Mouse (Mus musculus) bone marrow, adult 2 months (tissue): Measurements from ENCODE around the gene Syt3. TPM values are rescaled to one million over a fixed set of nuclear protein-coding genes. Genes with fewer than 3 reads are reported as not detected.

ENCODE experiments used
- H3K27ac ChIP-seq: fragments of 200-500 bp; 2 replicates; pipeline ENCODE4 v1.5.1; 2012; ENCODE audit warnings: low read depth, mild to moderate bottlenecking, control low read depth, inconsistent platforms, low read length; ENCODE audit not compliant: control insufficient read depth, poor library complexity, insufficient read depth
- H3K4me1 ChIP-seq: fragments of 200-500 bp; 2 replicates; pipeline ENCODE4 v1.6.1; 2011; ENCODE audit warnings: low read length; ENCODE audit not compliant: control insufficient read depth, insufficient read depth
- H3K4me3 ChIP-seq: fragments of 200-500 bp; replicated peaks from 2 replicates; pipeline ENCODE3; 2011; ENCODE audit warnings: mild to moderate bottlenecking, low read depth, low read length, control low read depth; ENCODE audit not compliant: control insufficient read depth
- CTCF ChIP-seq: fragments of 200-500 bp; IDR thresholded peaks from 2 replicates; pipeline ENCODE4 v1.5.1; 2011; ENCODE audit warnings: low read length, control low read depth; ENCODE audit not compliant: control insufficient read depth, insufficient read depth
- POLR2A ChIP-seq: fragments of 200-500 bp; IDR thresholded peaks from 2 replicates; pipeline ENCODE4 v1.6.1; 2011; ENCODE audit warnings: low read depth, mild to moderate bottlenecking, control low read depth, low read length, borderline replicate concordance; ENCODE audit not compliant: control insufficient read depth
- WGBS: fragments of 180-500 bp; shearing (Covaris S2); methylation state at CpG from one replicate; pipeline ENCODE4 v1.1.7; 2018; 5-methylcytosine and 5-hydroxymethylcytosine counted together
- polyA plus RNA-seq: library from polyadenylated mRNA; stranded (reverse); fragments of >200 nt; gene quantifications from 2 replicates; pipeline ENCODE4 v1.2.4, GENCODE M21; 2011; ENCODE audit warnings: low replicate concordance; ENCODE audit not compliant: missing spikeins, insufficient read depth, insufficient read length

The Syt3 gene
- polyA plus RNA-seq, 1 experiment, result not detected

DNA sequence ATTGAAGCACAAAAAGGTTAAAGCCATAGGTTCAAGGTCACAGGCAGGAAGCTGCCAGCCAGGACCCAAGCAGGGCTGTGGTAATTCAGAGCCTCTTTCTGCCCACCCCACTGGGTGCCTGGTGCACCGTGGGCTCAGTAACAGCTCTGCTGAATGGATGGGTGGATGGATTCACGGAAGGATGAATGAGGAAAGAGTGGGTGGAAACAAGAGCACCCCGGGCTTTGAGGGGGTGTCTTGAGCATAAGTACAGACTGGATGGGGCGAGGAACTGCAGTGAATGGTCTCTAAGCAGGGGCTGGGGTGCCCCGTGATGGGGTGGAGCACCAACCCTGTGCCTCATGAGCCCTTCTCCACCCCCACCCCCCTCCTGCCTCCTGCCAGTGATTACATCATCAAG, 42.2 kb upstream of the Syt3 start:
- 57% methylated on average over 5 of the region's 5 CpGs for WGBS
- TF ChIP-seq CTCF (no peak), POLR2A (no peak)

GRCm38 (mm10) chr7:44343459-44344015, 40.4 kb upstream of the Syt3 start:
- TF ChIP-seq CTCF (no peak), POLR2A (no peak)
- H3K4me3 ChIP-seq, result no peak overlapping the region
- WGBS, result 26% methylated on average over 11 of the region's 11 CpGs

More for the DNA sequence above, 42.2 kb upstream of the Syt3 start:
- H3K4me1 ChIP-seq, result no peaks in the 10 kb centered on the region
- no peak overlapping the region for H3K4me3 ChIP-seq
- H3K27ac ChIP-seq, result no peak overlapping the region

GRCm38 (mm10) chr7:44344622-44345021, 39.3 kb upstream of the Syt3 start:
- WGBS, result 19% methylated on average over 12 of the region's 12 CpGs
- Histone ChIP-seq H3K27ac (no peak overlapping the region), H3K4me1 (peaks cover 2% of the 10 kb centered on the region; the same call in 1 of the 2 replicates), H3K4me3 (peak overlapping the region; percentile 50)
- TF ChIP-seq POLR2A (no peak), CTCF (no peak)

More at GRCm38 (mm10) chr7:44343459-44344015, 40.4 kb upstream of the Syt3 start:
- H3K4me1 ChIP-seq, result peaks cover 2% of the 10 kb centered on the region; the same call in 1 of the 2 replicates
- H3K27ac ChIP-seq, result no peak overlapping the region

DNA sequence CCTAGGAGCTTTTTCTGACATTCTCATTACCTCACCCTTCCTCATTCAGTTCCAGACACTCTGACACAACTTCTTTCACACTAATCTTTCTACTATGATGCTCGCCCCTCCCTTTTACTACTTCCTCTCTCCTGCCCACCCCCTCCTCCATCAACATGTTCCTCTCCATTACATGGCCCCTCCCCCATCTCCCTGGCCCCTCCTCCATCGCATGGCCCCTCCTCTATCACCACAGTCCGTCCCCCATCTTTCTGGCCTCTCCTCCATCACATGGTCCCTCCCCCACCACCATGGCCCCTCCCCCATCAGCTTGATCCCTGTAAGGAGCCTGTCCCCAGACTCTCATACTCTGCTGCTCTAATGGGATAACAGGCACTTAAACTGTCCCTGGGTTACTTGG, 34.9 kb upstream of the Syt3 start:
- 2% methylated on average over 3 of the region's 3 CpGs for WGBS
- Histone ChIP-seq H3K4me1 (peaks cover 2% of the 10 kb centered on the region; the same call in 1 of the 2 replicates), H3K27ac (no peak overlapping the region), H3K4me3 (no peak overlapping the region)
- TF ChIP-seq CTCF (no peak), POLR2A (no peak)

GRCm38 (mm10) chr7:44350957-44351711, 32.8 kb upstream of the Syt3 start:
- TF ChIP-seq POLR2A (no peak), CTCF (peak; percentile 50)
- Histone ChIP-seq H3K27ac (no peak overlapping the region), H3K4me3 (no peak overlapping the region), H3K4me1 (peaks cover 2% of the 10 kb centered on the region; the same call in 1 of the 2 replicates)
- WGBS, result 5% methylated on average over 25 of the region's 25 CpGs

- Histone ChIP-seq H3K4me3 (no peak overlapping the region), H3K27ac (no peak overlapping the region), H3K4me1 (peaks cover 2% of the 10 kb centered on the region; the same call in 1 of the 2 replicates)
- 8% methylated on average over 69 of the region's 71 CpGs for WGBS
- TF ChIP-seq CTCF, result no peak
- TF ChIP-seq POLR2A, result no peak
Measured at GRCm38 (mm10) chr7:44351881-44352749, 31.8 kb upstream of the Syt3 start.

GRCm38 (mm10) chr7:44352750-44353600, 30.9 kb upstream of the Syt3 start:
- 6% methylated on average over 71 of the region's 71 CpGs for WGBS
- TF ChIP-seq POLR2A (no peak), CTCF (no peak)
- H3K4me3 ChIP-seq, result no peak overlapping the region
- peaks cover 2% of the 10 kb centered on the region; the same call in 1 of the 2 replicates for H3K4me1 ChIP-seq
- no peak overlapping the region for H3K27ac ChIP-seq
